Comparison of ENCODE assay signal across 22 mouse cellular contexts in genomic region chr1:120158474-120159127, GRCm38 (mm10). TPM values are rescaled to one million over a fixed set of nuclear protein-coding genes. Genes with fewer than 3 reads are reported as not detected.
A peak's percentile ranks its signal among the peaks of the same experiment; 100 is the strongest.
DNase-seq lines count a peak whose midpoint lies in the region; ATAC-seq lines count a peak whose summit lies in the region.
"Had no signal": no experiment of that assay in that cellular context is flagged by ENCODE, and none has a peak within 500 bp of the region (broad histone marks: within the 10 kb centered on the region; RNA-seq: fewer than 3 reads in every experiment).

No protein-coding gene starts in this region.

- no peak overlapping the region for H3K9ac ChIP-seq in liver, embryonic 12.5 days
- H3K9ac ChIP-seq in liver, embryonic 11.5 days (ENCODE audit: low read depth, low read length): no peak overlapping the region
- no peak overlapping the region for H3K9ac ChIP-seq in lung, embryonic 15.5 days
- H3K9ac ChIP-seq: embryonic facial prominence, embryonic 13.5 days; embryonic facial prominence, embryonic 15.5 days; forebrain, embryonic 12.5 days had no signal

- DNase-seq in liver, embryonic 11.5 days (ENCODE audit: low spot score): no peak
- no peak for DNase-seq in lung, postnatal 25 days (ENCODE audit: low spot score)
- no peak for DNase-seq in limb, embryonic 10.5 days (ENCODE audit: low spot score)
- DNase-seq in hindbrain, embryonic 10.5 days (ENCODE audit: low spot score): no peak
- DNase-seq: adrenal gland, adult 2 months; adrenal gland, postnatal 10 days; adrenal gland, postnatal 25 days; cerebellum, adult 11 months; cerebellum, adult 18-20 months; cerebellum, adult 8-10 months; cerebellum, adult 9-11 months; cerebellum, postnatal 14 days; cerebellum, postnatal 36 days; embryo, embryonic 11 days had no signal

- no peaks in the 10 kb centered on the region for H3K4me1 ChIP-seq in liver, embryonic 12.5 days
- H3K4me1 ChIP-seq in liver, embryonic 11.5 days (replicated peaks; ENCODE audit: control insufficient read depth, insufficient read depth, low read length): no peaks in the 10 kb centered on the region
- peaks cover 4% of the 10 kb centered on the region; the same call in 1 of the 2 replicates for H3K4me1 ChIP-seq in lung, embryonic 15.5 days
- peaks cover 13% of the 10 kb centered on the region for H3K4me1 ChIP-seq in limb, embryonic 10.5 days
- 0 out of 2 replicates have a peak, but pooled peaks cover 4% of the 10 kb centered on the region for H3K4me1 ChIP-seq in hindbrain, embryonic 10.5 days (replicated peaks)
- H3K4me1 ChIP-seq: embryonic facial prominence, embryonic 15.5 days; forebrain, embryonic 12.5 days had no signal

- no peak overlapping the region for H3K4me3 ChIP-seq in liver, embryonic 12.5 days
- H3K4me3 ChIP-seq in liver, embryonic 11.5 days (ENCODE audit: low read depth, low read length): no peak overlapping the region
- no peak overlapping the region for H3K4me3 ChIP-seq in lung, embryonic 15.5 days
- no peak overlapping the region for H3K4me3 ChIP-seq in limb, embryonic 10.5 days
- no peak overlapping the region for H3K4me3 ChIP-seq in hindbrain, embryonic 10.5 days
- H3K4me3 ChIP-seq: embryonic facial prominence, embryonic 13.5 days; embryonic facial prominence, embryonic 15.5 days; erythroblast, embryonic 14.5 days; forebrain, embryonic 10.5 days; forebrain, embryonic 12.5 days had no signal

- 76% methylated on average over 9 of the region's 9 CpGs for WGBS in liver, embryonic 12.5 days (ENCODE audit: insufficient replicate concordance)
- 80% methylated on average over 9 of the region's 9 CpGs for WGBS in liver, embryonic 11.5 days
- 44% methylated on average over 9 of the region's 9 CpGs for WGBS in lung, embryonic 15.5 days
- 94% methylated on average over 9 of the region's 9 CpGs for WGBS in limb, embryonic 10.5 days
- 89% methylated on average over 9 of the region's 9 CpGs for WGBS in hindbrain, embryonic 10.5 days

- no peaks in the 10 kb centered on the region for H3K9me3 ChIP-seq in liver, embryonic 12.5 days (replicated peaks)
- no peaks in the 10 kb centered on the region for H3K9me3 ChIP-seq in liver, embryonic 11.5 days (ENCODE audit: control insufficient read depth, low read length)
- no peaks in the 10 kb centered on the region for H3K9me3 ChIP-seq in lung, embryonic 15.5 days
- H3K9me3 ChIP-seq in limb, embryonic 10.5 days (replicated peaks): no peaks in the 10 kb centered on the region
- H3K9me3 ChIP-seq in hindbrain, embryonic 10.5 days: no peaks in the 10 kb centered on the region
- H3K9me3 ChIP-seq: embryonic facial prominence, embryonic 15.5 days; forebrain, embryonic 10.5 days; forebrain, embryonic 12.5 days had no signal

- 0 out of 2 replicates have a peak, but pooled peaks have one; percentile 18 for ATAC-seq in liver, embryonic 12.5 days
- no peak for ATAC-seq in liver, embryonic 11.5 days (replicated peaks; ENCODE audit: low FRiP score)
- ATAC-seq in lung, embryonic 15.5 days (ENCODE audit: borderline replicate concordance, extremely low read depth, low FRiP score, low TSS enrichment): peak; percentile 88
- ATAC-seq: forebrain, embryonic 14.5 days had no signal

- H3K4me2 ChIP-seq in liver, embryonic 12.5 days: no peak overlapping the region
- no peak overlapping the region for H3K4me2 ChIP-seq in liver, embryonic 11.5 days
- no peak overlapping the region for H3K4me2 ChIP-seq in lung, embryonic 15.5 days
- H3K4me2 ChIP-seq: embryonic facial prominence, embryonic 13.5 days; embryonic facial prominence, embryonic 15.5 days; forebrain, embryonic 12.5 days had no signal

- no peaks in the 10 kb centered on the region for H3K27me3 ChIP-seq in liver, embryonic 12.5 days (replicated peaks)
- H3K27me3 ChIP-seq in liver, embryonic 11.5 days (replicated peaks; ENCODE audit: control insufficient read depth, insufficient read depth, low read length): no peaks in the 10 kb centered on the region
- no peaks in the 10 kb centered on the region for H3K27me3 ChIP-seq in lung, embryonic 15.5 days
- no peaks in the 10 kb centered on the region for H3K27me3 ChIP-seq in limb, embryonic 10.5 days (ENCODE audit: low read depth, poor library complexity, severe bottlenecking)
- H3K27me3 ChIP-seq in hindbrain, embryonic 10.5 days (ENCODE audit: insufficient read depth, poor library complexity, severe bottlenecking): no peaks in the 10 kb centered on the region
- H3K27me3 ChIP-seq: embryonic facial prominence, embryonic 13.5 days; embryonic facial prominence, embryonic 15.5 days; forebrain, embryonic 12.5 days had no signal

- no peaks in the 10 kb centered on the region for H3K36me3 ChIP-seq in liver, embryonic 12.5 days
- H3K36me3 ChIP-seq in liver, embryonic 11.5 days (ENCODE audit: control insufficient read depth, insufficient read depth, low read length): no peaks in the 10 kb centered on the region
- H3K36me3 ChIP-seq in lung, embryonic 15.5 days: no peaks in the 10 kb centered on the region
- H3K36me3 ChIP-seq in limb, embryonic 10.5 days: no peaks in the 10 kb centered on the region
- no peaks in the 10 kb centered on the region for H3K36me3 ChIP-seq in hindbrain, embryonic 10.5 days
- H3K36me3 ChIP-seq: embryonic facial prominence, embryonic 13.5 days; embryonic facial prominence, embryonic 15.5 days; forebrain, embryonic 10.5 days; forebrain, embryonic 12.5 days had no signal

- no peak overlapping the region for H3K27ac ChIP-seq in liver, embryonic 12.5 days
- no peak overlapping the region for H3K27ac ChIP-seq in liver, embryonic 11.5 days (ENCODE audit: low read depth, low read length)
- no peak overlapping the region for H3K27ac ChIP-seq in lung, embryonic 15.5 days
- H3K27ac ChIP-seq in limb, embryonic 10.5 days: peak overlapping the region; percentile 61; the same call in 1 of the 2 replicates
- H3K27ac ChIP-seq in hindbrain, embryonic 10.5 days: no peak overlapping the region
- H3K27ac ChIP-seq: embryonic facial prominence, embryonic 13.5 days; embryonic facial prominence, embryonic 15.5 days; forebrain, embryonic 10.5 days; forebrain, embryonic 12.5 days had no signal

RNA-seq across cellular contexts. Expression of gene 3110009E18Rik, which starts 37.6 kb away (rescaled TPM):
- polyA plus RNA-seq in liver, embryonic 12.5 days (2016; fragmentation: Nextera tagmentation; extraction: Ambion mirVana): 12.8 and 14.3 TPM in 2 replicates
- 23.5 and 24.3 TPM in 2 replicates for polyA plus RNA-seq in liver, embryonic 11.5 days (2014; fragmentation: Nextera tagmentation; extraction: Ambion mirVana)
- 14.4 and 14.7 TPM in 2 replicates for polyA plus RNA-seq in lung, embryonic 15.5 days (2015; fragmentation: Nextera tagmentation; extraction: Ambion mirVana)
- 14.7 and 19.3 TPM in 2 replicates for polyA plus RNA-seq in limb, embryonic 10.5 days (2016; fragmentation: Nextera tagmentation; extraction: Ambion mirVana)
- 22.6 and 26.0 TPM in 2 replicates for polyA plus RNA-seq in hindbrain, embryonic 10.5 days (2016; fragmentation: Nextera tagmentation; extraction: Ambion mirVana)
- polyA plus RNA-seq: erythroblast, embryonic 14.5 days had no signal

RNA-seq across cellular contexts. Expression of gene Dbi, which starts 37.7 kb away (rescaled TPM):
- polyA plus RNA-seq in liver, embryonic 12.5 days (2016; fragmentation: Nextera tagmentation; extraction: Ambion mirVana): 470 and 475 TPM in 2 replicates
- 541 and 569 TPM in 2 replicates for polyA plus RNA-seq in liver, embryonic 11.5 days (2014; fragmentation: Nextera tagmentation; extraction: Ambion mirVana)
- polyA plus RNA-seq in lung, embryonic 15.5 days (2015; fragmentation: Nextera tagmentation; extraction: Ambion mirVana): 442 and 452 TPM in 2 replicates
- 670 and 699 TPM in 2 replicates for polyA plus RNA-seq in limb, embryonic 10.5 days (2016; fragmentation: Nextera tagmentation; extraction: Ambion mirVana)
- polyA plus RNA-seq in hindbrain, embryonic 10.5 days (2016; fragmentation: Nextera tagmentation; extraction: Ambion mirVana): 764 and 766 TPM in 2 replicates
